Mouse (Mus musculus): ENCODE results near the gene Il20rb.
A peak's percentile ranks its signal among the peaks of the same experiment; 100 is the strongest.

Il20rb gene

GRCm38 (mm10) chr9:100486431-100486830 is at the start of gene Il20rb:
Gene Il20rb (minus strand): TSS chr9:100486788.
- no peak for DNase-seq

GRCm38 (mm10) chr9:100535618-100536262 is 49.2 kb upstream of the Il20rb start:
- DNase-seq, result no peak

GRCm38 (mm10) chr9:100534686-100535085 is 48.1 kb upstream of the Il20rb start:
- DNase-seq, result no peak

GRCm38 (mm10) chr9:100532847-100533505 is 46.4 kb upstream of the Il20rb start:
- DNase-seq, result no peak

- DNase-seq, result no peak
Observed at GRCm38 (mm10) chr9:100531296-100531695, 44.7 kb upstream of the Il20rb start.

DNA sequence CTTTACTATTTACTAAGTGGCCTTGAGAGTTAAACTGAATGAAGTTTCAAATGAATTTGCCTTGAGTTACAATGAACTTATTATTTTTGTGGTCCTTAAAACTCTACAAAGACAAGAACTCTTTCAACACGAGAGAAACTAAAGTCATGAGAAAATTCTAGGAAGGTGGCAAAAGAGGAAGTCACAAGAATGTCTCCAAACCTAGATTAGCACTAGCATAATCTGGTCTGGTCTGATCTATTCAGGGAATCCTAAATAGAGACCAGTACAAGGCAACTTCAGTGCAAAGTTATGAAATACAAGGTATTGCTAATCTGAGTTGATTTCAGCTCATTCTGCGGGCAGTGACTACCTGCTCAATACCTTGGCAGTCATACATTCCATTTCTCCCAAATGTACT is 38.6 kb upstream of the Il20rb start:
- no peak for DNase-seq

- DNase-seq, result no peak
Observed at GRCm38 (mm10) chr9:100522029-100522428, 35.4 kb upstream of the Il20rb start.

GRCm38 (mm10) chr9:100520586-100520985 is 34.0 kb upstream of the Il20rb start:
- DNase-seq, result peak; percentile 18

DNA sequence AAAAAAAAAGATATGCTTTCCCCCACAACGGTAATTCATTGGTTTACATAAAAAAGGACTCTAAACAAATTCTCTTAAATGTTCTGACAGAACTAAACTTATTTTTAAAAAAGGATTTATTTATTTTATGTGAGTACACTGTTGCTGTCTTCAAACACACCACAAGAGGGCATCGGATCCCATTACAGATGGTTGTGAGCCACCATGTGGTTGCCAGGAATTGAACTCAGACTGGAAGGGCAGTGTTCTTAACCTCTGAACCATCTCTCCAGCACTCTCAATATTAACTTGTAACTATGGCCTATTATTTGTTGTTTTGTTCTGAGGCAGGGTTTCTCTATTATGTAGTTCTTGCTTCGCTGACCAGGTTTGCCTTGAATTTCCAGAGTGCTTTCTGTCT is 33.4 kb upstream of the Il20rb start:
- DNase-seq, result no peak

DNA sequence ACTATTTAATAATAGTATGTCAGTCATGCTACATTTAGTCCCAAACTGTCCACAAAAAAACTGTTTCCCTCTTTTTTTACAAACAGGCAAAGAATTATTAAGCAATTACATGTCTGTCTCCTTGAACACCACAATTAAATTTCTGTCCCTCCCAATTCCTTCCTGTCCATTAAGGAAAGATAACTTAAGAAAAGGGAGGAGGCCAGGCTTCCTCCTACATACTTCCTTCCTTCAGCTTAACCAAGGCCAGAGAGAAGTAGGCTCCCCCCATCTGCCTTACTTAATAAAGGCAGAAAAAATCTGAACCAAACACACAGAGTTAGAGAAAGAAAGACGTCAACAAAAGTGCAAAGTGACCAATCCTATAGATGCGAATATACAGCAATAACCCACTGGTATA is 21.0 kb upstream of the Il20rb start:
- no peak for DNase-seq

DNA sequence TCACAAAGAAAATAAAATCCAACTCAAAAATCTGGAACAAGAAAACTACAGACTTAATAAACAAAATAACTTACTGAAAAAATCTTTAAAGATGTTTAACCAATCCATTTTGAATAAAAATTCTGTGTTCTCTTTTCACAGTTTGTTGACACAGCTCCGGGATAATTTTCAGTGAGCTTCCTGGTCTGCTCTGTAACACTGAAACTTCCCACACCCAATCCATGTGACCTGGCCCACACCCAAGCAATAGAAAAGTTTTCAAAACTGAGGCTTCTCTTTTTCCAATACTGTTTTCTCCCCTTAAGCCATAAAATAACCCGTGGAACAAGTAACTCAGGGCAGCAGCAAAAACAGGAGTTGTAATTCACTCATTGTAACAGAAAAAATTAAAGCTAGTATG is 20.1 kb upstream of the Il20rb start:
- DNase-seq, result no peak

GRCm38 (mm10) chr9:100505498-100505897 is 18.9 kb upstream of the Il20rb start:
- no peak for DNase-seq

- no peak for DNase-seq
Observed at GRCm38 (mm10) chr9:100493611-100494261, 7.1 kb upstream of the Il20rb start.

- DNase-seq, result no peak
Observed at GRCm38 (mm10) chr9:100491424-100491823, 4.8 kb upstream of the Il20rb start.

GRCm38 (mm10) chr9:100488969-100489368 is 2.4 kb upstream of the Il20rb start:
- no peak for DNase-seq

DNA sequence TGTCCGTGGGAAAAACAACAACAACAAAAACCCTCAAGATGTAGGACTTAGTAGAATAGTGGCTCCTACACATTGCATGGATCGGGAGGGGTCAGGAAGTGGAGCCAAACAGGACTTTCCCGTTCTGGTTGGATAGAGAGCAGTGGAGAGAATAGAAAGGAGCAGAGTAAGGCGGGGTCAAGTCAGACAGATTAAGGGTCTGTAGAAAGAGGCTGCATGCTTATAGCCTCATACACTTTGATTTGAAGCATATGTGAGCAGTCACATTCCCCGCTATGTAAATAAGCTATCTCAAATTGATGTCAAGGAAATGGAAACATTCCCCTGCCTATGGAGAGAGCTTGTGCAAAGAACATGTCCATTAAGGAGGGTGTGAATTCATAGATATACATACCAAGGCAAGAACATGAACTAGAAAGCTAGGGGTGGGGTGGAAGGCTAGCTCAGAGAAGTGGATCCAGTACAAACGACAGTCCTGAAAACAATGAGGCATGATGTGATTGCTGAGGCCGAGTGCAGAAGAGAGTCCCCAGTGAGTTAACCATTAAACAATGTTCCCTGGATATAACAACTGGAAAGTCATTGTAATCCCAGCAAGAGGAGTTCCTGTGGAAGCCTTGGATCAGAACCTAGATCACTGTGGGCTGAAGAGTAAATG is 1.6 kb upstream of the Il20rb start:
- no peak for DNase-seq

- no peak for DNase-seq
Observed at GRCm38 (mm10) chr9:100483318-100483717, 3.3 kb downstream of the Il20rb start.

DNA sequence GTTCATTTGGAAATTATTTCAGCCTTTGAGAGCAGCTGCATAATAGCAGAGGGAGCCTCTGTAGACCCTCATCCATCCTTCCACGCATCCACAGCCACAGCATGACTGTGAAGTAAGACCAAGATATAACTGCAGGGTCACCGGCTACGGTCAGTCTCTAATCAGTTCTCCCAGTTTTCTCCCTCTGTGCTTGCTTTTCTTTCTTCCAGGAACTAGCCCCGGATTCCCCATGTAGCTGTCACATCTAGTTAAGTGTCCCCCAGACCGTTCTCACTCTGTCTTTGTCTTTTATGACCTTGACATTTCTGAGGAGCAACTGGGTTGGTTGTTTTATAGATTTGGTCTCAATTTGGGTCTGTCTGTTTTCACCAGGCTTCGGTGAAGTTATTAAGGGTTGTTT is 5.0 kb downstream of the Il20rb start:
- DNase-seq, result no peak

- no peak for DNase-seq
Observed at GRCm38 (mm10) chr9:100474056-100474455, 12.5 kb downstream of the Il20rb start.

- no peak for DNase-seq
Observed at GRCm38 (mm10) chr9:100473361-100473760, 13.2 kb downstream of the Il20rb start.

DNA sequence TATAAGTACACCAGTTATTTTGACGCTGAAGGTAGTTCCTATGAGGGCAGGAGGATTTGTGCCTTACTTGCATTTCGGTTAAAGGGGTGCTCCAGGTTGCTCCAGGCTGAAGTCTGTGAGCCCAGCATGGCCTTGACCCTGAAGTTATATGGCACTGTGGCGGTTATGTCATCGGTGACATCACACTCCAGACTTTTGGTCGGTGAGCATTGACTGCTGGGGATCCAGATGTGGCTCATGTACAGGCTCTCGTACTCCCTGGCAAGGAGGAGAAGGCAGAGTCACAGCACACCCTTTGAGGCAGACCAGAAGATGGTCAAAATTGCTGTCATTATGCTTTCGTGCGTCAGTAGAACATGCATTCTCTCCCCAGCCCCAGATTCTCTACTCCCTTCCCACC is 13.7 kb downstream of the Il20rb start:
- no peak for DNase-seq

- no peak for DNase-seq
Observed at GRCm38 (mm10) chr9:100471605-100471953, 15.0 kb downstream of the Il20rb start.

GRCm38 (mm10) chr9:100470936-100471604 is 15.5 kb downstream of the Il20rb start:
- DNase-seq, result no peak
